Mouse (Mus musculus) stomach, embryonic 16.5 days (tissue): ENCODE data around the gene Tubb4a. TPM values are rescaled to one million over a fixed set of nuclear protein-coding genes. Genes with fewer than 3 reads are reported as not detected.
A peak's percentile ranks its signal among the peaks of the same experiment; 100 is the strongest.

Experiments used
- ATAC-seq: fragments of 200-750 bp; cut with Nextera tagmentation; 2 replicates; pipeline ENCODE4 v1.8.0; 2017; ENCODE audit warnings: moderate number of reproducible peaks, moderate TSS enrichment; ENCODE audit not compliant: insufficient read depth, low FRiP score
- H3K27ac ChIP-seq: fragments of 300-500 bp; sonication (generic); 2 replicates; pipeline ENCODE4 v1.5.1; 2014; ENCODE audit warnings: low read length
- H3K27me3 ChIP-seq: fragments of 300-500 bp; sonication (generic); 2 replicates; pipeline ENCODE4 v1.6.1; 2014; ENCODE audit warnings: low read length, control low read depth, mixed read lengths; ENCODE audit not compliant: control insufficient read depth, insufficient read depth
- H3K36me3 ChIP-seq: fragments of 300-500 bp; sonication (generic); 2 replicates; pipeline ENCODE4 v1.6.1; 2014; ENCODE audit warnings: low read length; ENCODE audit not compliant: control insufficient read depth, insufficient read depth
- H3K4me1 ChIP-seq: fragments of 300-500 bp; sonication (generic); 2 replicates; pipeline ENCODE4 v1.6.1; 2014; ENCODE audit warnings: low read length, control low read depth, mixed read lengths; ENCODE audit not compliant: control insufficient read depth, insufficient read depth
- H3K4me2 ChIP-seq: fragments of 300-500 bp; sonication (generic); 2 replicates; pipeline ENCODE4 v1.6.1; 2014; ENCODE audit warnings: low read depth, low read length, mixed read lengths
- H3K4me3 ChIP-seq: fragments of 300-500 bp; sonication (generic); replicated peaks from 2 replicates; pipeline ENCODE4 v1.5.1; 2014; ENCODE audit warnings: mild to moderate bottlenecking, low read length
- H3K9ac ChIP-seq: fragments of 300-500 bp; sonication (generic); 2 replicates; pipeline ENCODE4 v1.6.1; 2014; ENCODE audit warnings: low read length
- H3K9me3 ChIP-seq: fragments of 300-500 bp; sonication (generic); replicated peaks from 2 replicates; pipeline ENCODE4 v1.6.1; 2016; ENCODE audit warnings: low read length, control low read depth; ENCODE audit not compliant: control insufficient read depth
- WGBS: fragments of 180-500 bp; shearing (Covaris S2); extraction: QIAGEN DNeasy Blood & Tissue Kit; methylation state at CpG from one replicate; pipeline ENCODE4 v1.1.7; 2014; 5-methylcytosine and 5-hydroxymethylcytosine counted together
- polyA plus RNA-seq: library from polyadenylated mRNA; unstranded; fragments of >200 nt; fragmentation: Nextera tagmentation; extraction: Ambion mirVana; gene quantifications from 2 replicates; pipeline ENCODE4 v1.2.1, GENCODE M21; 2015

Tubb4a gene
- polyA plus RNA-seq, 1 experiment from 2014 or later = 20.5 TPM

DNA sequence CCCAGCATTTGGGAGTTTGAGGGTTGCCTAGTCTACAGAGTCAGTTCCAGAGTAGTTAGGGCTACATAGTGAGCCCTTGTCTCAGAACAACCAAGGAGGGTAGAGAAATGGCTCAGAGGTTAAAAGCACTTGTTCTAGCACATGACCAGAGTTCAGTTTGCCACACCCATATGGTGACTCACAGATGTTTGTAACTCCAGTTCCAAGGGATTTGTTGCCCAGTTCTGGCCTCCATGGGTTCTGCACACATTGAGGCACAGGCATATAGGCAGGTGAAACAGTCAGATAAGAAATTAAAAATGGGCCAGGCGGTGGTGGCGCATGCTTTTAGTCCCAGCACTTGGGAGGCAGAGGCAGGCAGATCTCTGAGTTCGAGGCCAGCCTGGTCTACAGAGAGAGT lies 6.6 kb upstream of the Tubb4a start:
- H3K27ac ChIP-seq = no peak overlapping the region
- H3K36me3 ChIP-seq = no peaks in the 10 kb centered on the region
- no peaks in the 10 kb centered on the region for H3K9me3 ChIP-seq
- H3K4me2 ChIP-seq = no peak overlapping the region
- no peak overlapping the region for H3K4me3 ChIP-seq
- H3K27me3 ChIP-seq = no peaks in the 10 kb centered on the region
- H3K4me1 ChIP-seq = peaks cover 8% of the 10 kb centered on the region; the same call in 1 of the 2 replicates
- WGBS = 90% methylated on average over 3 of the region's 3 CpGs
- ATAC-seq = no peak
- H3K9ac ChIP-seq = no peak overlapping the region

DNA sequence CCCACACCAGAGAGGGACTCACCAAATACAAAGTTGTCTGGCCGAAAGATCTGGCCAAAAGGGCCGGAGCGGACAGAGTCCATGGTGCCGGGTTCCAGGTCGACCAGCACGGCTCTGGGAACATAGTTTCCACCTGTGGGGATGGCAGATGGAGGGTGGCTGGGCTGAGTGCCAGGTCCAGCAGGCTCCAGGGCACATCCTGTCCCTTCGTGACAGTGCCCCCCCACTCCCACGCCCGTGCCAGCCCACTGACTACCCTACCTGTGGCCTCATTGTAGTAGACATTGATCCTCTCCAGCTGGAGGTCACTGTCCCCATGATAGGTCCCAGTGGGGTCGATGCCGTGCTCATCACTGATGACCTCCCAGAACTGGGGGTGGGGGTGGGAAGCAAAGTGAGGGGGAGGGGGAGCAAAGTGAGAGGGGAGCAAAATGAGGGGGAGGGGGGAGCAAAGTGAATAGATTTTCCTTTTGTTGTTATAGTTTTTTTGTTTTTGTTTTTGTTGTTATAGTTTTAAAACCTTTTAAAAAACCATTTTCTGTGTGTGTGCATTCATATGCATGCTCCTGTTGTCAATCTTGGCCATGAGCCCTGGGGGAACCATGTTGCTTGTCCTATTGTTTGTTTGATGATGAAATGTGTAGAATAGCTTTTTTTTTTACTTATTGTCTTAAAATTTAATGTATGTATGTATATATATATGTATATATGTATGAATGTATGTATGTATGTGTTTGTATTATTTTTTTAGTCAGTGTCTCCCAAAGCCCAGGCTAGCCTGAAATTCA lies 1.4 kb downstream of the Tubb4a start:
- no peaks in the 10 kb centered on the region for H3K9me3 ChIP-seq
- no peak overlapping the region for H3K4me3 ChIP-seq
- H3K27ac ChIP-seq = no peak overlapping the region
- H3K9ac ChIP-seq = no peak overlapping the region
- H3K4me1 ChIP-seq = peaks cover 7% of the 10 kb centered on the region; the same call in 1 of the 2 replicates
- ATAC-seq = no peak
- no peaks in the 10 kb centered on the region for H3K36me3 ChIP-seq
- H3K27me3 ChIP-seq = no peaks in the 10 kb centered on the region; the same call in 1 of the 2 replicates
- WGBS = 84% methylated on average over 11 of the region's 11 CpGs
- H3K4me2 ChIP-seq = no peak overlapping the region

DNA sequence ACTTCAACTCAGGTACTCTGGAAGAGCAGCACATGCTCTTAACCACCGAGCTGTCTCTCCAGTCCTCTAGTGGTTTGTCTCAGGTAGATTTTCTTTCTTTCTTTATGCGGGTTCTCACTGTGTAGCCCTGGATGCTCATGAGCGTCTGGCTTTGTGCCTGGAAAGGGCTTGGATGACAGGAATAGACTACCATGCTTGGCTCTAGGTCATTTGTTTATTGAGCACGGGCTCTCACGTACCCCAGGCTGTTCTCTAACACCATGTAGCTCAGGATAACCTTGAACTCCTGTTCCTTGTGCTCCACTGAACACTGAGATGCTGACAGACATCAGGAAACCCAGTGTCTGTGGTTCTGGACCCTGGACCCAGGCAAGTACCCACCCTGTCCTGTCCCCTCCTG lies 5.1 kb downstream of the Tubb4a start:
- no peaks in the 10 kb centered on the region for H3K9me3 ChIP-seq
- WGBS = 81% methylated on average over 5 of the region's 5 CpGs

DNA sequence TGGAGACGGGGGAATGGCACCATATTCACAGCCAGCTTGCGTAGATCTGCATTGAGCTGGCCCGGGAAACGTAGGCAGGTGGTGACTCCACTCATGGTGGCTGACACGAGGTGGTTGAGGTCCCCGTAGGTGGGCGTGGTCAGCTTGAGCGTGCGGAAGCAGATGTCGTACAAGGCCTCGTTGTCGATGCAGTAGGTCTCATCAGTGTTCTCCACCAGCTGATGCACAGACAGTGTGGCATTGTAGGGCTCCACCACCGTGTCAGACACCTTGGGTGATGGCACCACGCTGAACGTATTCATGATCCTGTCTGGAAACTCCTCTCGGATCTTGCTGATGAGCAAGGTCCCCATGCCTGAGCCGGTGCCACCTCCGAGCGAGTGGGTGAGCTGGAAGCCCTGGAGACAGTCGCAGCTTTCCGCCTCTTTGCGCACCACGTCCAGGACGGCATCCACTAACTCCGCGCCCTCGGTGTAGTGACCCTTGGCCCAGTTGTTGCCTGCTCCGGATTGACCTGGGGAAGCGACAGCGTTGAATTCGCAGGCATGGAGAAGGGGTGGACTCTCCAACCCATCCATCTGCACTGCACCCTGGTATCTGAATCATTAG lies 6.2 kb downstream of the Tubb4a start:
- no peaks in the 10 kb centered on the region for H3K27me3 ChIP-seq
- ATAC-seq = no peak
- H3K9me3 ChIP-seq = no peaks in the 10 kb centered on the region
- no peak overlapping the region for H3K4me2 ChIP-seq
- no peaks in the 10 kb centered on the region for H3K36me3 ChIP-seq
- WGBS = 92% methylated on average over 31 of the region's 31 CpGs
- H3K27ac ChIP-seq = no peak overlapping the region
- no peak overlapping the region for H3K4me3 ChIP-seq
- peaks cover 4% of the 10 kb centered on the region; the same call in 1 of the 2 replicates for H3K4me1 ChIP-seq
- H3K9ac ChIP-seq = no peak overlapping the region

More for the DNA sequence above, 5.1 kb downstream of the Tubb4a start:
- no peaks in the 10 kb centered on the region for H3K36me3 ChIP-seq
- no peak overlapping the region for H3K27ac ChIP-seq
- ATAC-seq = no peak
- H3K4me2 ChIP-seq = no peak overlapping the region
- H3K9ac ChIP-seq = no peak overlapping the region
- H3K27me3 ChIP-seq = no peaks in the 10 kb centered on the region; the same call in 1 of the 2 replicates
- H3K4me1 ChIP-seq = peaks cover 12% of the 10 kb centered on the region
- no peak overlapping the region for H3K4me3 ChIP-seq

DNA sequence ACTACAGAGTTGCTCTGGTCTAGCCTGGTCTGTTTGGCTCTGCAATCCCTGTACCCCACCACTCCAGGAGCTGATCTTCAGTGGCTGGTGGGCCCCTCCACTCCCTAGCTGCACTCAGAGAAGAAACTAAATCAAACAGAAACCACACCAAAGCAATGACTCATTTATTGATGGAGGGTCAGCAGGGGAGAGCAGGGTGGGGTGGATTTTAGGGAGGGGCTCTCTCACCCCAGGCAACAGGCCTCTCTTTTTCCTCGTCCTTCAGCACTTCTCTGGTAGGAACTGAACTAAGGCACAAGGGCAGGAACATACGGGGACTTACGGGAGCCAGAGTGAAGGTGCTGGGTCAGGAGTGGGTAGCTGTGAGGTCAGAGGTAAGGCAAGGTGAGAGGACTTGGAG lies 7.7 kb downstream of the Tubb4a start:
- H3K4me1 ChIP-seq = peaks cover 4% of the 10 kb centered on the region; the same call in 1 of the 2 replicates
- no peak overlapping the region for H3K9ac ChIP-seq
- H3K9me3 ChIP-seq = no peaks in the 10 kb centered on the region
- H3K4me3 ChIP-seq = no peak overlapping the region
- 52% methylated on average over 3 of the region's 3 CpGs for WGBS
- no peaks in the 10 kb centered on the region for H3K27me3 ChIP-seq
- ATAC-seq = peak; percentile 39; the same call in 1 of the 2 replicates
- no peaks in the 10 kb centered on the region for H3K36me3 ChIP-seq
- H3K4me2 ChIP-seq = no peak overlapping the region
- H3K27ac ChIP-seq = peak overlapping the region; percentile 51; the same call in 1 of the 2 replicates

DNA sequence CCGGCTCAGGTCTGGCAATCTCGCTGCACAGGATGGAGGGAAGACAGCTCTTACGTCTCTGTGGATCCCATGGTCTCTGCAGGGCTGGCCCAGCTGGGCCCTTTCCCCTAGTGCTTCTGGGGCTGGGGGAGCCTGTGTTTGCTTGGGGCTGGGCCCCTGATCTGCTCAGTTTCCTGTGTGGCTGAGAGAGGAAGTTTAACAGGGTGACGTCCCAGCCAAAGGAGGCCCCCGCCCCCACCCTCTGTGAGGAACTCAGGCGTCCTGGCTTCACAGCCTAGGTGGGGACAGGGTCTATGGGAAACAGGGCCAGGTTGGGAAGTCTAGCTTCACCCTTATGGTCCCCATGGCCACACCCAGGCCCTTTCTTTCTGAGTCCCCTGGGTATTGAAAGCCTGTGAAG lies 9.2 kb downstream of the Tubb4a start, which contains the start of gene Dennd1c:
Dennd1c (minus strand) TSS at position 179 of the 400 bp plus-strand sequence.
- no peaks in the 10 kb centered on the region for H3K36me3 ChIP-seq
- no peaks in the 10 kb centered on the region for H3K27me3 ChIP-seq
- H3K4me1 ChIP-seq = peaks cover 4% of the 10 kb centered on the region; the same call in 1 of the 2 replicates
- H3K9me3 ChIP-seq = no peaks in the 10 kb centered on the region
- peak within 1 kb of the TSS; percentile 57 for H3K9ac ChIP-seq
- no peak within 1 kb of the TSS; the same call in 1 of the 2 replicates for H3K4me3 ChIP-seq
- no peak within 1 kb of the TSS for H3K4me2 ChIP-seq
- no peak within 1 kb of the TSS for H3K27ac ChIP-seq
- ATAC-seq = 0 out of 2 replicates have a peak, but pooled peaks have one; percentile 9
- WGBS = 37% methylated on average over 6 of the region's 6 CpGs

DNA sequence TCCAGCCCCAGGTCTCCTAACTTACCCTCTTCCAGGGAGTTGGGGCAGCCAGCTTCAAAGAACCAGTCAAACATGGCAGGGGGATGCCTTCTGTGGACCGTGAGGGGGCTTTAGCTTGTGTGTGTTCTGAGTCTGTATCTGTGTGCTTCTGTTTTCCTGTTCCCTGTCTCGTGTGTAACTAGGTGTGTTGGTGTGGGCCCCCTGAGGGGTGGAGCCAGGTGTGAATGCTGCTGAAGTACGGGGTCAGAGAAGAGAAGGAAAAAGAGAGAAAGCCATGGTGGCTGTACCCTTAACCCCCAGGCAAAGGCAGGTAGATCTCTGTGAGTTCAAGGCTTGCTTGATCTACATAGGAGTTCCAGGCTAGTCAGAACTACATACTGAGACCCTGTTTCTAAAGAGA lies 10.7 kb downstream of the Tubb4a start:
- Histone ChIP-seq H3K4me1 (peaks cover 4% of the 10 kb centered on the region; the same call in 1 of the 2 replicates), H3K4me3 (no peak overlapping the region), H3K9me3 (no peaks in the 10 kb centered on the region), H3K4me2 (no peak overlapping the region), H3K36me3 (no peaks in the 10 kb centered on the region), H3K27ac (no peak overlapping the region), H3K27me3 (no peaks in the 10 kb centered on the region), H3K9ac (no peak overlapping the region)
- no peak for ATAC-seq
- WGBS = 40% methylated on average over 3 of the region's 3 CpGs

DNA sequence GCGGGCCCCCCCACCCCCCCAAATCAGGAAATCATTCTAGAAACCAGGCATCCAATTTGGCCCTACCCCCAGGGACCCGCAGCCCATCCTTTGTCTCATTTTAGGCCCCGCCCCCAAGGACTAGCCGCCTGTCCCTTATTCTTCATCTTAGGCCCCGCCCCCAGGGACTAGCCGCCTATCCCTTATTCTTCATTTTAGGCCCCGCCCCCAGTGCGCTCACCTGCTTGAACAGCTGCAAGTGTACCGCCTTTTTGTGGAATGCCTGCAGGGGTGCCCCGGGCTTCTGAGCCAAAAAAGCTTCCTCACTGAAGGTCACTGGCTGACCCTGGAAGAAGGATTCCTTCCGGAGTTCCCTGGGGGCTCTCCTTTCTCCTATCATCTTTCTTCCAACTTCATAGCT lies 16.9 kb downstream of the Tubb4a start:
- Histone ChIP-seq H3K36me3 (no peaks in the 10 kb centered on the region), H3K27ac (no peak overlapping the region; the same call in 1 of the 2 replicates), H3K4me1 (no peaks in the 10 kb centered on the region), H3K27me3 (no peaks in the 10 kb centered on the region), H3K4me3 (peak overlapping the region; percentile 24), H3K9me3 (no peaks in the 10 kb centered on the region), H3K4me2 (peak overlapping the region; percentile 43), H3K9ac (peak overlapping the region; percentile 23)
- peak; percentile 84 for ATAC-seq
- WGBS = 5% methylated on average over 11 of the region's 11 CpGs

DNA sequence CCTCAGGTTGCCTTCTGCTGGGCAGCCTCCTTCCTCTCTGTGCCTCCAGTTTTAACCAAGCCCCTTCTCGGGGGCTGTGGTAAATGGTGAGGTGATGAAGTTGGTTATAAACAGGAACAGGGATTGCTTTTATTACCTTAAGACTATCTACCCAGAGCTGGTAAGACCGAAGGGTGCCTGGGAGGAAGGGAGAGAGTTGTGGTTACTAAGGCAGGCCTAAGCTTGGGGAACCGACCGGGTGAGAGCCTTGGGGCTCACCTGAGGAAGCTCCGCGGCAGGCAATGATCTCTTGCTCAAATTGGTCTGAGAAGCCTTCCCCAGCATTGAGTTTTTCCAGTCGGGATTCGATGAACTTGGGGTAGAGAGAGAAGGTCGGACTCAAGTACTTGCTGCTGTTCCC lies 17.3 kb downstream of the Tubb4a start:
- peak overlapping the region; percentile 43 for H3K4me2 ChIP-seq
- no peaks in the 10 kb centered on the region for H3K4me1 ChIP-seq
- H3K27ac ChIP-seq = peak overlapping the region; percentile 66
- H3K27me3 ChIP-seq = no peaks in the 10 kb centered on the region
- no peak for ATAC-seq
- peak overlapping the region; percentile 23 for H3K9ac ChIP-seq
- no peaks in the 10 kb centered on the region for H3K36me3 ChIP-seq
- H3K9me3 ChIP-seq = no peaks in the 10 kb centered on the region
- WGBS = 11% methylated on average over 9 of the region's 9 CpGs
- H3K4me3 ChIP-seq = peak overlapping the region; percentile 24
